Mouse (Mus musculus): ENCODE data around the gene Frmd4b.

DNA sequence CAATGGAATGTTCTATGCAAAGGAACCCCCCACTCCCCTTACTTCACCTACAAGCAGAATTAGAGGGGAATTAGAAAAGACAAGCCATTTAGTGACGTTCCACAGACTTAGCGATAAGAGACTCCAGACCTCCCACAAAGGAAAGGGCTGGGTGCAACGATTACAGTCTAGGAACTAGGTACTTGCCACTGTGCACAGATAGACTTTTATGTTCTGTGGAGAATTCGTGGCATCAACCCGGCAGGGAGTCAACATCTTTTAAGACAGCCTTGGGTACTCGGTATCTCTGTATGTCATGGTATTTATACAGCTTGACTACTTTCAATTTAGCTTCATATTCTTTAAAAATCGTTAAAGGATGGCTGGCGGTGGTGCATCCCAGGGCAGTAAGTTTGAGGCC, 310.1 kb downstream of the Frmd4b start:
- TF ChIP-seq CTCF (IDR thresholded peaks at IDR 0.05) (no peak), EP300 (IDR thresholded peaks at IDR 0.05; ENCODE audit: insufficient read depth, low read depth, low read length) (no peak)
